In the genomic region with DNA sequence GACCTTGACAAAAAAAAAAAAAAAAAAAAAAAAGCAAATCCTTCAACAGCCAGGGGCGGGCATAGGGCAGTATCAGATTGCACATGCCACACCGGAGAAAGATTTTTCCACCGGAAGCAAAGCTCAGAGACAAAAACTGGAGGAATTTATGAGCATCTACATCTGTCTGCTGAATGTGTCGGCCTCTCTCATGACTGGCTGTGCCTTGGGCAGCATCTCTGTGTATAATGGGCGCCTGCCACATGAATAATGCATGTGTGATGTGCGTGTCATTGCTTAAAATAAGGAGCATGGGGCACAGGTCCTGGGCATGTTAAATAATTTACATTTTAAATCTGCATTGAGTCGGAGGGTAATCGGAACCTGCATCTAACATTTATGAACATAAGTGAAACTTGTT, we compare ENCODE assay signal across 19 mouse cellular contexts.
DNase-seq lines count a peak whose midpoint lies in the region; ATAC-seq lines count a peak whose summit lies in the region.
"Had no signal": no experiment of that assay in that cellular context is flagged by ENCODE, and none has a peak within 500 bp of the region (broad histone marks: within the 10 kb centered on the region; RNA-seq: fewer than 3 reads in every experiment).

No protein-coding gene starts in this region.

- H3K36me3 ChIP-seq in forebrain, embryonic 14.5 days (ENCODE audit: control insufficient read depth, insufficient read depth, low read length): no peaks in the 10 kb centered on the region
- H3K36me3 ChIP-seq in forebrain, embryonic 12.5 days (replicated peaks): no peaks in the 10 kb centered on the region
- H3K36me3 ChIP-seq in midbrain, embryonic 12.5 days: no peaks in the 10 kb centered on the region
- no peaks in the 10 kb centered on the region for H3K36me3 ChIP-seq in midbrain, embryonic 10.5 days
- no peaks in the 10 kb centered on the region for H3K36me3 ChIP-seq in embryonic facial prominence, embryonic 11.5 days (replicated peaks; ENCODE audit: control insufficient read depth, insufficient read depth, low read depth, low read length)
- no peaks in the 10 kb centered on the region for H3K36me3 ChIP-seq in neural tube, embryonic 13.5 days
- no peaks in the 10 kb centered on the region for H3K36me3 ChIP-seq in intestine, embryonic 15.5 days
- H3K36me3 ChIP-seq: forebrain, embryonic 15.5 days; heart, embryonic 15.5 days; kidney, embryonic 15.5 days; limb, embryonic 15.5 days; liver, embryonic 15.5 days had no signal

- 52% methylated on average over 8 of the region's 8 CpGs for WGBS in forebrain, embryonic 14.5 days
- WGBS in forebrain, embryonic 12.5 days: 51% methylated on average over 8 of the region's 8 CpGs
- 33% methylated on average over 8 of the region's 8 CpGs for WGBS in midbrain, embryonic 12.5 days
- WGBS in midbrain, embryonic 10.5 days: 72% methylated on average over 8 of the region's 8 CpGs
- WGBS in embryonic facial prominence, embryonic 11.5 days: 54% methylated on average over 8 of the region's 8 CpGs
- WGBS in neural tube, embryonic 13.5 days: 12% methylated on average over 8 of the region's 8 CpGs
- WGBS in intestine, embryonic 15.5 days: 55% methylated on average over 8 of the region's 8 CpGs

- peak; percentile 39 for DNase-seq in forebrain, embryonic 14.5 days (ENCODE audit: low spot score)
- DNase-seq in midbrain, embryonic 10.5 days (ENCODE audit: low spot score): no peak
- peak; percentile 46 for DNase-seq in embryonic facial prominence, embryonic 11.5 days (ENCODE audit: low spot score)
- DNase-seq in right cerebral cortex, adult 2 months (ENCODE audit: low spot score in 2 of 2): no peak
- DNase-seq: adrenal gland, postnatal 25 days; cerebellum, adult 8-10 months; gastrocnemius, postnatal 25 days had no signal

- no peaks in the 10 kb centered on the region for H3K27me3 ChIP-seq in forebrain, embryonic 14.5 days (replicated peaks; ENCODE audit: control insufficient read depth, insufficient read depth, low read length)
- no peaks in the 10 kb centered on the region for H3K27me3 ChIP-seq in forebrain, embryonic 12.5 days
- no peaks in the 10 kb centered on the region for H3K27me3 ChIP-seq in midbrain, embryonic 12.5 days
- H3K27me3 ChIP-seq in midbrain, embryonic 10.5 days (ENCODE audit: low read depth, poor library complexity, severe bottlenecking): no peaks in the 10 kb centered on the region
- no peaks in the 10 kb centered on the region for H3K27me3 ChIP-seq in embryonic facial prominence, embryonic 11.5 days (ENCODE audit: control insufficient read depth, insufficient read depth, low read length)
- no peaks in the 10 kb centered on the region for H3K27me3 ChIP-seq in neural tube, embryonic 13.5 days
- H3K27me3 ChIP-seq in intestine, embryonic 15.5 days (replicated peaks): no peaks in the 10 kb centered on the region
- H3K27me3 ChIP-seq: CH12.LX; heart, embryonic 15.5 days; kidney, embryonic 15.5 days; limb, embryonic 15.5 days; liver, embryonic 15.5 days had no signal

- H3K27ac ChIP-seq in forebrain, embryonic 14.5 days (ENCODE audit: low read depth, low read length): no peak overlapping the region
- H3K27ac ChIP-seq in forebrain, embryonic 12.5 days: no peak overlapping the region
- no peak overlapping the region for H3K27ac ChIP-seq in midbrain, embryonic 12.5 days (replicated peaks)
- no peak overlapping the region for H3K27ac ChIP-seq in midbrain, embryonic 10.5 days (replicated peaks)
- H3K27ac ChIP-seq in embryonic facial prominence, embryonic 11.5 days (replicated peaks; ENCODE audit: low read depth, low read length): no peak overlapping the region
- 0 out of 2 replicates have a peak overlapping the region, but pooled peaks have one; percentile 33 for H3K27ac ChIP-seq in neural tube, embryonic 13.5 days (replicated peaks)
- H3K27ac ChIP-seq in intestine, embryonic 15.5 days: no peak overlapping the region
- H3K27ac ChIP-seq: forebrain, embryonic 15.5 days; heart, embryonic 15.5 days; kidney, embryonic 15.5 days; limb, embryonic 15.5 days; liver, embryonic 15.5 days; macrophage had no signal

- no peak for ATAC-seq in forebrain, embryonic 14.5 days
- ATAC-seq in forebrain, embryonic 12.5 days (ENCODE audit: low FRiP score): no peak
- peak; percentile 78 for ATAC-seq in midbrain, embryonic 12.5 days (ENCODE audit: low FRiP score, low read depth)
- no peak; the same call in 1 of the 2 replicates for ATAC-seq in embryonic facial prominence, embryonic 11.5 days (replicated peaks; ENCODE audit: insufficient number of reproducible peaks, low FRiP score, low TSS enrichment, low read depth)
- ATAC-seq in neural tube, embryonic 13.5 days (ENCODE audit: low read depth): peak; percentile 47; the same call in 1 of the 2 replicates
- ATAC-seq in intestine, embryonic 15.5 days: no peak
- ATAC-seq: forebrain, embryonic 15.5 days; intestine, postnatal 0 days had no signal

- H3K4me2 ChIP-seq in forebrain, embryonic 14.5 days (ENCODE audit: low read length): no peak overlapping the region
- H3K4me2 ChIP-seq in forebrain, embryonic 12.5 days: no peak overlapping the region
- H3K4me2 ChIP-seq in midbrain, embryonic 12.5 days (replicated peaks): no peak overlapping the region
- H3K4me2 ChIP-seq in embryonic facial prominence, embryonic 11.5 days (ENCODE audit: low read depth, low read length): no peak overlapping the region
- H3K4me2 ChIP-seq in neural tube, embryonic 13.5 days: no peak overlapping the region
- H3K4me2 ChIP-seq in intestine, embryonic 15.5 days (replicated peaks): no peak overlapping the region
- H3K4me2 ChIP-seq: forebrain, embryonic 15.5 days; heart, embryonic 15.5 days; kidney, embryonic 15.5 days; limb, embryonic 15.5 days; liver, embryonic 15.5 days had no signal

- no peak overlapping the region for H3K4me3 ChIP-seq in forebrain, embryonic 14.5 days (ENCODE audit: low read depth, low read length)
- no peak overlapping the region for H3K4me3 ChIP-seq in forebrain, embryonic 12.5 days (replicated peaks)
- H3K4me3 ChIP-seq in midbrain, embryonic 12.5 days: no peak overlapping the region
- no peak overlapping the region for H3K4me3 ChIP-seq in midbrain, embryonic 10.5 days
- no peak overlapping the region for H3K4me3 ChIP-seq in embryonic facial prominence, embryonic 11.5 days (ENCODE audit: low read depth, low read length)
- no peak overlapping the region for H3K4me3 ChIP-seq in neural tube, embryonic 13.5 days
- no peak overlapping the region for H3K4me3 ChIP-seq in intestine, embryonic 15.5 days (replicated peaks)
- H3K4me3 ChIP-seq: forebrain, embryonic 15.5 days; heart, embryonic 15.5 days; kidney, embryonic 15.5 days; limb, embryonic 15.5 days; liver, embryonic 15.5 days had no signal

- no peak overlapping the region for H3K9ac ChIP-seq in forebrain, embryonic 14.5 days (ENCODE audit: low read length)
- no peak overlapping the region for H3K9ac ChIP-seq in forebrain, embryonic 12.5 days
- H3K9ac ChIP-seq in midbrain, embryonic 12.5 days (replicated peaks): no peak overlapping the region
- no peak overlapping the region for H3K9ac ChIP-seq in embryonic facial prominence, embryonic 11.5 days (replicated peaks; ENCODE audit: low read length)
- no peak overlapping the region for H3K9ac ChIP-seq in neural tube, embryonic 13.5 days
- H3K9ac ChIP-seq in intestine, embryonic 15.5 days: no peak overlapping the region
- H3K9ac ChIP-seq: forebrain, embryonic 15.5 days; heart, embryonic 15.5 days; kidney, embryonic 15.5 days; limb, embryonic 15.5 days; liver, embryonic 15.5 days had no signal

- H3K4me1 ChIP-seq in forebrain, embryonic 14.5 days (ENCODE audit: control insufficient read depth, insufficient read depth, low read length): peaks cover 3% of the 10 kb centered on the region; the same call in 1 of the 2 replicates
- peaks cover 7% of the 10 kb centered on the region; the same call in 1 of the 2 replicates for H3K4me1 ChIP-seq in forebrain, embryonic 12.5 days
- no peaks in the 10 kb centered on the region for H3K4me1 ChIP-seq in midbrain, embryonic 12.5 days
- peaks cover 14% of the 10 kb centered on the region; the same call in 1 of the 2 replicates for H3K4me1 ChIP-seq in midbrain, embryonic 10.5 days
- no peaks in the 10 kb centered on the region for H3K4me1 ChIP-seq in embryonic facial prominence, embryonic 11.5 days (ENCODE audit: control insufficient read depth, insufficient read depth, low read length)
- peaks cover 15% of the 10 kb centered on the region for H3K4me1 ChIP-seq in neural tube, embryonic 13.5 days (replicated peaks)
- no peaks in the 10 kb centered on the region for H3K4me1 ChIP-seq in intestine, embryonic 15.5 days (replicated peaks)
- H3K4me1 ChIP-seq: heart, embryonic 15.5 days; kidney, embryonic 15.5 days; limb, embryonic 15.5 days; liver, embryonic 15.5 days had no signal

- H3K9me3 ChIP-seq in forebrain, embryonic 14.5 days (replicated peaks; ENCODE audit: control insufficient read depth, low read length): no peaks in the 10 kb centered on the region
- no peaks in the 10 kb centered on the region for H3K9me3 ChIP-seq in forebrain, embryonic 12.5 days
- H3K9me3 ChIP-seq in midbrain, embryonic 12.5 days: no peaks in the 10 kb centered on the region
- no peaks in the 10 kb centered on the region for H3K9me3 ChIP-seq in midbrain, embryonic 10.5 days (replicated peaks)
- no peaks in the 10 kb centered on the region for H3K9me3 ChIP-seq in embryonic facial prominence, embryonic 11.5 days (replicated peaks; ENCODE audit: control insufficient read depth, low read length)
- H3K9me3 ChIP-seq in neural tube, embryonic 13.5 days: no peaks in the 10 kb centered on the region
- no peaks in the 10 kb centered on the region for H3K9me3 ChIP-seq in intestine, embryonic 15.5 days
- H3K9me3 ChIP-seq: forebrain, embryonic 15.5 days; heart, embryonic 15.5 days; kidney, embryonic 15.5 days; limb, embryonic 15.5 days; liver, embryonic 15.5 days had no signal

Comparison
In these comparisons a context has a peak if more than half of its experiments do, and no peak if none do; other contexts are left out.
1. ATAC-seq: peak in midbrain, embryonic 12.5 days (single experiment) and neural tube, embryonic 13.5 days (single experiment); none in forebrain, embryonic 14.5 days (single experiment), forebrain, embryonic 12.5 days (single experiment), embryonic facial prominence, embryonic 11.5 days (single experiment) and intestine, embryonic 15.5 days (single experiment).
2. DNase-seq: peak in forebrain, embryonic 14.5 days (single experiment) and embryonic facial prominence, embryonic 11.5 days (single experiment); none in midbrain, embryonic 10.5 days (single experiment) and right cerebral cortex, adult 2 months (0 of 2).